20 mouse cellular contexts compared by ENCODE assay signal in the genomic region with DNA sequence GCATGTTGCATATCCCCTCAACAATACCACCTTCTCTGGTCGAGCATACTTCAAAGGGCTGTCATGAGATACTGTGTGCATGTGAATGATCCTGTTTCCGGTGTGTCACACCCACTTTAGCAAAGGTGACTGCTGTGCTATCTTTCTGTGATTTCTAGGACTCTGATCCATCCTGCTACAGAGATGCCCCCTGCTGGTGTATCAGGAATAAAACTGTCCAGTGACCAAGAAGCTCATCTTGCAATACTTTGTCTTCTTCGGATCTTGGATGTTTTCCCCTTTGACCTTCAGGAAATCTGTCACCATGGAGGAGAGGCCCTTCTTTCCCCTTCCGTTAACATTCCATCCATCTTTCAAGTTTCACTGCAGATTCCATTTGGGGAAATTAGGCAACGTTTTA.
DNase-seq lines count a peak whose midpoint lies in the region; ATAC-seq and TF ChIP-seq lines count a peak whose summit lies in the region.
"Had no signal": no experiment of that assay in that cellular context is flagged by ENCODE, and none has a peak within 500 bp of the region (broad histone marks: within the 10 kb centered on the region; RNA-seq: fewer than 3 reads in every experiment).

No protein-coding gene starts in this region.

- H3K4me3 ChIP-seq in intestine, postnatal 0 days (ENCODE audit: low read depth, low read length), result no peak overlapping the region
- no peak overlapping the region for H3K4me3 ChIP-seq in intestine, embryonic 16.5 days (ENCODE audit: low read length)
- no peak overlapping the region for H3K4me3 ChIP-seq in liver, postnatal 0 days (ENCODE audit: low read depth, low read length)
- H3K4me3 ChIP-seq in CH12.LX (replicated peaks in 1 of 3; ENCODE audit: low read depth in 2 of 3, low read length in 2 of 3, poor library complexity in 1 of 3), result no peak overlapping the region
- H3K4me3 ChIP-seq in cortical plate, adult 2 months (ENCODE audit: insufficient read depth, low read length), result no peak overlapping the region
- H3K4me3 ChIP-seq: heart, embryonic 10.5 days had no signal

- H3K27ac ChIP-seq in intestine, postnatal 0 days (ENCODE audit: low read depth, low read length), result no peak overlapping the region
- no peak overlapping the region for H3K27ac ChIP-seq in intestine, embryonic 16.5 days (ENCODE audit: low read length)
- no peak overlapping the region for H3K27ac ChIP-seq in liver, postnatal 0 days (ENCODE audit: low read depth)
- H3K27ac ChIP-seq in CH12.LX (ENCODE audit: insufficient read depth, low read depth), result no peak overlapping the region
- H3K27ac ChIP-seq in cortical plate, adult 2 months (ENCODE audit: insufficient read depth, low read length), result no peak overlapping the region
- H3K27ac ChIP-seq: heart, embryonic 10.5 days; hindbrain, postnatal 0 days; macrophage had no signal

- H3K9me3 ChIP-seq in intestine, postnatal 0 days (ENCODE audit: control insufficient read depth), result no peaks in the 10 kb centered on the region
- H3K9me3 ChIP-seq in intestine, embryonic 16.5 days (ENCODE audit: control insufficient read depth, low read length), result no peaks in the 10 kb centered on the region
- H3K9me3 ChIP-seq in liver, postnatal 0 days (ENCODE audit: low read length), result peaks cover 6% of the 10 kb centered on the region
- peaks cover 7% of the 10 kb centered on the region for H3K9me3 ChIP-seq in CH12.LX (replicated peaks; ENCODE audit: low read length)
- H3K9me3 ChIP-seq: heart, embryonic 10.5 days had no signal

- in situ Hi-C loops in CH12.LX (cut with MboI; ENCODE audit: low pct_ligation_motif_present, low pct_unique_long_range_greater_than_20kb, low sequenced_read_pairs), result no loop called here

- dilution Hi-C loops in CH12.LX (cut with MboI; ENCODE audit: extremely low pct_ligation_motif_present, extremely low pct_unique_long_range_greater_than_20kb, low sequenced_read_pairs), result no loop called here

- TF ChIP-seq CTCF in intestine, postnatal 0 days (IDR thresholded peaks at IDR 0.05; ENCODE audit: low read depth), result peak; percentile 29; the same call in 1 of the 2 replicates
- peak; percentile 27; the same call in 1 of the 2 replicates for TF ChIP-seq CTCF in liver, postnatal 0 days (IDR thresholded peaks at IDR 0.05; ENCODE audit: low read depth)
- peak; percentile 28 to 51; a peak in 3 of 4 replicates for TF ChIP-seq CTCF in CH12.LX (conservative IDR thresholded peaks at IDR 0.05 in 1 of 2, IDR thresholded peaks at IDR 0.05 in 1 of 2; ENCODE audit: low read depth in 2 of 2, low read length in 2 of 2)
- TF ChIP-seq CTCF in cortical plate, adult 2 months (IDR thresholded peaks at IDR 0.05; ENCODE audit: extremely low read depth, insufficient read depth, low read length), result 0 out of 2 replicates have a peak, but pooled peaks have one; percentile 3

- H3K4me2 ChIP-seq in intestine, postnatal 0 days (replicated peaks; ENCODE audit: low read depth), result no peak overlapping the region
- H3K4me2 ChIP-seq in intestine, embryonic 16.5 days (ENCODE audit: low read depth, low read length), result no peak overlapping the region
- H3K4me2 ChIP-seq in liver, postnatal 0 days (ENCODE audit: low read depth, low read length), result no peak overlapping the region
- no peak overlapping the region for H3K4me2 ChIP-seq in CH12.LX (ENCODE audit: insufficient read depth, low read depth, poor library complexity, severe bottlenecking)

- ATAC-seq in intestine, postnatal 0 days, result no peak
- no peak for ATAC-seq in intestine, embryonic 16.5 days
- no peak for ATAC-seq in liver, postnatal 0 days
- ATAC-seq: activated CD4-positive, CD25-positive, alpha-beta regulatory T cell, adult 4 months; hindbrain, postnatal 0 days; midbrain, embryonic 16.5 days had no signal

- TF ChIP-seq POLR2A in CH12.LX (IDR thresholded peaks at IDR 0.05; ENCODE audit: low read depth, low read length), result no peak
- no peak for TF ChIP-seq POLR2A in cortical plate, adult 2 months (IDR thresholded peaks at IDR 0.05; ENCODE audit: extremely low read depth, insufficient read depth, low read length)

- H3K27me3 ChIP-seq in intestine, postnatal 0 days (replicated peaks; ENCODE audit: control insufficient read depth, insufficient read depth, low read length), result no peaks in the 10 kb centered on the region
- no peaks in the 10 kb centered on the region for H3K27me3 ChIP-seq in intestine, embryonic 16.5 days (replicated peaks; ENCODE audit: control insufficient read depth, insufficient read depth, low read length)
- H3K27me3 ChIP-seq in liver, postnatal 0 days (ENCODE audit: insufficient read depth, low read length), result no peaks in the 10 kb centered on the region
- no peaks in the 10 kb centered on the region for H3K27me3 ChIP-seq in CH12.LX (replicated peaks)

- H3K4me1 ChIP-seq in intestine, postnatal 0 days (replicated peaks; ENCODE audit: control insufficient read depth, insufficient read depth, low read length), result no peaks in the 10 kb centered on the region
- no peaks in the 10 kb centered on the region for H3K4me1 ChIP-seq in intestine, embryonic 16.5 days (ENCODE audit: control insufficient read depth, insufficient read depth, low read length)
- no peaks in the 10 kb centered on the region for H3K4me1 ChIP-seq in liver, postnatal 0 days (ENCODE audit: insufficient read depth)
- H3K4me1 ChIP-seq in CH12.LX (ENCODE audit: control insufficient read depth in 1 of 2, insufficient read depth in 2 of 2), result peaks cover 0 to 5% of the 10 kb centered on the region in 2 experiments; a peak in 1 of 4 replicates
- H3K4me1 ChIP-seq in cortical plate, adult 2 months (ENCODE audit: control insufficient read depth, insufficient read depth, low read length), result no peaks in the 10 kb centered on the region
- H3K4me1 ChIP-seq: heart, embryonic 10.5 days had no signal

- no peaks in the 10 kb centered on the region for H3K36me3 ChIP-seq in intestine, postnatal 0 days (ENCODE audit: control insufficient read depth, insufficient read depth)
- H3K36me3 ChIP-seq in intestine, embryonic 16.5 days (ENCODE audit: control insufficient read depth, insufficient read depth, low read length), result no peaks in the 10 kb centered on the region
- H3K36me3 ChIP-seq in liver, postnatal 0 days (replicated peaks; ENCODE audit: insufficient read depth, low read length), result no peaks in the 10 kb centered on the region
- no peaks in the 10 kb centered on the region for H3K36me3 ChIP-seq in CH12.LX (replicated peaks in 1 of 2; ENCODE audit: control insufficient read depth in 1 of 2, insufficient read depth in 1 of 2, low read length in 1 of 2)
- H3K36me3 ChIP-seq: G1E; heart, embryonic 10.5 days had no signal

- no peak; the same call in none of the 2 replicates for TF ChIP-seq RAD21 in CH12.LX (IDR thresholded peaks at IDR 0.05; ENCODE audit: low read depth, low read length)

- H3K9ac ChIP-seq in intestine, postnatal 0 days (ENCODE audit: low read depth, low read length), result no peak overlapping the region
- no peak overlapping the region for H3K9ac ChIP-seq in intestine, embryonic 16.5 days (ENCODE audit: low read depth, low read length)
- no peak overlapping the region for H3K9ac ChIP-seq in liver, postnatal 0 days (replicated peaks)
- no peak overlapping the region for H3K9ac ChIP-seq in CH12.LX (ENCODE audit: insufficient read depth, low read depth)

- 62% methylated on average over 5 of the region's 5 CpGs for WGBS in intestine, postnatal 0 days
- WGBS in intestine, embryonic 16.5 days, result 61% methylated on average over 5 of the region's 5 CpGs
- WGBS in liver, postnatal 0 days (ENCODE audit: insufficient replicate concordance), result 67% methylated on average over 5 of the region's 5 CpGs

- no peak for DNase-seq in liver, postnatal 0 days
- DNase-seq in liver, result no peak
- DNase-seq in CH12.LX (ENCODE audit: extremely low read depth), result peak; percentile 11
- no peak for DNase-seq in spleen, postnatal 36 days (ENCODE audit: low spot score in 2 of 2)
- DNase-seq: adrenal gland, adult 8-10 months; cerebellum, adult 11-12 months; cerebellum, postnatal 10 days; kidney, adult 11 months; kidney, postnatal 10 days; right cerebral cortex, adult 18-20 months; right cerebral cortex, postnatal 4 days had no signal

- no peaks in the 10 kb centered on the region for H3K79me2 ChIP-seq in CH12.LX (replicated peaks; ENCODE audit: control insufficient read depth, extremely low read depth, insufficient read depth, poor library complexity, severe bottlenecking)

- TF ChIP-seq EP300 in liver, postnatal 0 days (IDR thresholded peaks at IDR 0.05; ENCODE audit: low read depth), result no peak
- no peak for TF ChIP-seq EP300 in CH12.LX (IDR thresholded peaks at IDR 0.05; ENCODE audit: low read length)

TF ChIP-seq in CH12.LX, 34 proteins besides CTCF, POLR2A, EP300 and RAD21:
- peak; percentile 51 for TF ChIP-seq SMC3 (IDR thresholded peaks at IDR 0.05; ENCODE audit: low read depth, low read length)
- no peak for TF ChIP-seq ZMIZ1 (IDR thresholded peaks at IDR 0.05; ENCODE audit: low read depth, low read length)
TF ChIP-seq in CH12.LX: peak in this region for 1.
